Mouse (Mus musculus) cerebellum, adult 11-12 months (tissue): ENCODE results near the gene Npepps.
"Not testable (repeated sequence)": the region's sequence is repeated elsewhere in the genome, so short reads cannot be mapped to it uniquely, and the experiment has no call there.

Experiments
- DNase-seq: peaks from one replicate; pipeline ENCODE4 v3.0.0; 2022

The Npepps gene

DNA sequence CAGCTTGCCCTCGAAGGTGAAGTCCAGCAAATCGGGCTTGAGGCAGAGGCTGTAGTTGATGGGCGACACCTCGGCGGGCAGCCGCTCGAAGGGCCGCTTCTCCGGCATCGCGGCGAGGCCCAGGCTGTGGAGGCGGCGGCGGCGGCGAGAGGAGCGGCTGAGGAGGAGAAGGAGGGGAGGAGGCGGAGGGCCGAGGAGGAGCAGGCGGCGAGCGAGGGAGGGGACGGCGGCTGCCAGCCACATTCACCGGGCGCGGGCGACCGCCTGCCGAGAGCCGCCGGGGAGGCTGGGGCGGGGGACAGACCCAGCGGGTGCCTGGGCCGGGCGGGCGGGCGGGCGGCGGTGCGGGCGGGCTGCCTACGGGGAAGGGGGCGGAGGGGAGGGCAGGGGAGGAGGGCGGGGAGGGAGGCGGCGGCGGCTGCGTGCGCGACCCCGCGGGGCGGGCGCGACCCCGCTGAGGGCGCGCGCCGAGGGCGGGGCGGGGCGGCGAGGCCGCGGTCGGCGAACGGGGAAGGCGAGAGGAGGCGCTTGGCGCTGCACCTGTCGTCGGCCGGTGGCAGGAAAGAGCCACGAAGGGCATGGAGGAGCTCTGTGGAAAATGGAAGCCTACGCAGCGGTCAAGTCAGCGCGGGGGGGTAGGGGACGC lies at the start of gene Npepps:
Npepps (minus strand) TSS at position 423 of the 646 bp plus-strand sequence.
- DNase-seq, result peak; percentile 87

DNA sequence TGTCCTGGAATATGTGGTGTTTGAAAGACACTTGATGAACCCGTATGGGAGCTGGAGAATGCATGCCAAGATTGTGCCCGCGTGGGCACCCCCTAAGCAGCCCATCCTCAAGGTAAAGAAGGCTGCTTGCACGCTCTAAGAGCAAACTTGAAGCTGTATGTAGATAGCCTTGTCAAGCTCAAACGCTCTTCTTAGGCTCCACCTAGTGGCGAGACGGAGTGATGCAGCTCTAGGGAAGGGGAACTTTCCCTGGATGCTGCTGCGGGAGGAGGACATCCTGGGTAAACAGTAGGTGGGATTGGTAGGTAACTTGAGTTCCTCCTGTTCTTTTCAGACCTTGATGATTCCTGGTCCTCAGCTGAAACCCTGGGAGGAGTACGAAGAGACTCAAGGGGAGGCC lies 47.7 kb upstream of the Npepps start:
- no peak for DNase-seq

DNA sequence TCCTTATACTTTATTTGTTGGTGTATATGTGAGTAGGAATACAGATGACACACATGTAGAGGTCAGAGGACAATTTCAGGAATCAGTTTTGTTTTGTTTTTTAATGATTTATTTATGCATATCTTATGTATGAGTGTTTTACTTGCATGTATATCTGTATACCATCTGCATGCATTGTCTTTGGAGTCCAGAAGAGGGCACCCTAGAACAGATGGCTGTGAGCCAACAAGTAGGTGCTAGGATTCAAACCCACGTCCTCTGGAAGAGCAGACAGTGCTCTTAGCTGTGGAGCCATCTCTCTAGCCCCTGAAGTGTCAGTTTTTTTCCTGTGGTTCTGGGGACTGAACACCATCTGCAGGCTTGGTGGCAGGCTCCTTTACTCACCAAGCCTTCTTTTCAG lies 44.8 kb upstream of the Npepps start:
- DNase-seq, result no peak

DNA sequence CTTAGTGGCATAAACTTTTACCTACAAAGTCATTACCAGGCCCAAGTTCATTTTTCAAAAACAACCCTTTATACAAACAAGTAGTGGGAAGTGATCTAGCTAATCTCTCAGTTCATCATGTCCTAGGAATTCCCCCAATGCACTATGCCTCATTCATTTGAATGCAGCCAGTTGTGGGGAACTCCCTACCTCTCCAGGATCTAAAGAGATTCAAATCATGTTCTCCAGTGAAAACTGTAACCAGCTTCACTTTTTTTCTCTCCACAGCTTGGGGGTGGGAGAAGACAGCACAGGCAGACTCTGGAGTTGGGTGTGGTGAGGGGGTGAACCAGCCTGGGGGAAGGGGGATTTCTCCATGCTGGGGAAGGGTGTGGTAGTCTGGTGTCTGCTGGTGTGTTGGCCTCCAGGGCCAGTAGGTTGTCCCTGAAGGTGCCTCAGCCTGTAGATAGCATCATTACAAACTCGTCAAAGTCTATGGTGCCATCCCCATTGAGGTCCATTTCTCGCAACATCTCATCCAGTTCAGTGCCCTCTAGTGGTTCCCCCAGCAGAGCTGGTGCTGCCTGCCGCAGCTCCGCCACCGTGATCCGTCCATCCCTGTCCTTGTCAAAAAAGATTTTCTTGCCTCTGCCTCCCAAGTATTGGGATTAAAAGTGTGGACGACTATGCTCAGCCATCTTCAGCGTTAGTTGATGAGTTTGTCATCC lies 41.6 kb upstream of the Npepps start:
- DNase-seq, result not testable (repeated sequence)

DNA sequence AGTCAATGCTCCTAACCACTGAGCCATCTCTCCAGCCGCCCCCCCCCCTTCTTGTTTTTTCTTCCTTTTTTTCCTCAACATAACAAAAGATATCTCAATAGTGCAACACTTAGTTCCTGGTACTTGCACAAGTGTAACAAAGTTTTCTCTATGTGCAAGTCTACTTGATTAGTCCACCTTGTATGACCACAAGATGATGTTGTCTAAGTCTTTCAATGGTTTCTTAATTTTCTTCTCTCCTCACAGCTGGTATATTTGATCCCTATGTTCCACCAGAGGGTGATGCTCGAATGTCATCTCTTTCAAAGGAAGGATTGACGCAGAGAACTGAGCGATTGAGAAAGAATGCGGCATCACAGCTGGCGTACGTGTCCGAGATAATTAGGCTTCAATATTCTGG lies 40.8 kb upstream of the Npepps start:
- DNase-seq, result no peak

DNA sequence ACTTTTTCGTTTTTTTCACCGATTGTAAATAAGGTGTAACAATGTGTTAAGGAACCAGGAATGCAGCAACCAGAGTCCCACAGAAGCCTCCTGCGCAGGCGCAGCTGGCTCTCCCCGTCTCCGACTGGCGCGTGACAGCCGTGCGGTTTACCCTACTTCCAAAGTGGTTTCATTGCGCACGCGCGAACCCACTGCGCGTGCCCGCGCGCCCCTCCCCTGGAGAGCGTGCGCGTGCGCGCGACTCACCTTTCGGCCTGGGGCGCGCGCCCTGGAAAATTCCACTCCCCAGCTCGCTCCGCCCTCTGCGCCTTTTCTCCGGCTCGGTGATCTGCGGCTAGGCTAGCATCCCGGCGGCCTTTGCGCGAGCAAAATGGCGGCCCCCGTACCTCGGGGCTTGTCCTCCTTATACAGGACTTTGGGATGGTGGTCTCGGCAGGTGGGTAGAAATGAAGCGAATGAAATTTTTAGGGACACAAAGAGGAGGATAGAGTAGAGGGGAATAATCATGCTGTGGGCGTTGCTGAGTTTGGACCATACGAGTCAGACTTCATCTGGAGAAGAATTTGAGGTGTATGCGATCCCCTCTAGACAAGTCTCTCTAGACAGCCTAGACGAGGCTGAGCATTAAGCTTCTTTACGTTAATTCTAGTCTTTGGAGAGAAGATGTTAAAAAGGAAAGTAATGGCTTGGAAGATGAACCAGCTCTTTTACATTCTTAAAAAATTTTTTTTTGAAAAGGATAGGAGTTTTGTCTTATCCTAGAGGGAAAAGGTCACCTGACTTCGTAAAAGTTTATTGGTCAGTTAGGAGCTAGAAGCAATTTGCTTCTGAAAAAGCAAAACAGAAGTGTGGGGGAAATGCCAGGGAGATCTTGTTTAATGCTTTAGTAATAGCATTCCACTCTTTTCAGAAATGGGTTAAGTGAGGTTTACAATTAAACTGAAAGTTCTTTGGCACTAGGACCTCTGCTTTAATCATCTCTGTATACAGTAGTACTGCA lies 35.4 kb upstream of the Npepps start, which contains the start of gene Mrpl45:
Mrpl45 (plus strand) TSS at position 213 of the 1,000 bp plus-strand sequence.
- peak; percentile 99 for DNase-seq

DNA sequence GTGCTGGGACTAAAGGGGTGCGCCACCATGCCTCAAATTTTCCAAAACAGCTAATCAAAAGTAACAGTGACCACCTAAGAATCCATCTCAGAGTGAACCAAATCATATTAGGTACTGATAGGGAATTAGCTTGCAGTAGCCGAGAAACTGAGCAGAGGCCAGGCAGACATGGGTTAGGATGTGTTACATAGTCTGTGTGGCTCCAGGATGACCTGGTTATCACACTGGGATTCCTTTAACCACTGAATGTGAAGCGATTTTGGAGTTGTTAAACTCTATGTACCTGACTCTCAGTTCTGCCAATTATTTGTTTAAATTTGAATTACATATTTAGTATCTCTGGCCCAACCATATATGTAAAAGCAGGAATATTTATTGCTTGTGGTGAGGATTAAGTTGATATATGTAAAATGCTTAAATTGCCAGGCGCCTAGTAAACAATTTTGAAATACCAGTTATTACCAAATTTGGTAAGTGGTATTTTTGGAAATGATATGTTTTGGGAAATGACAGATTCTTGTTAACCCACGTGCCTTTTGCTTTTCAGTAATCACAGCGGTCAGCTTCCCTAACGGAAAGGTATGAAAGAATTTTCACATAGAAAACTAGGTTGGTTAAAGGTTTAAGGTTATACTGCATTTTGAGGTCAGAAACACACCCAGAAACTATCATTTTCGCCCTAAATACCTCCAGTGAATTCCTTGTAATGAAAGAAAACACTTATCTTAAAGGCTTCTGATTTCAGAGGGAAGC lies 34.5 kb upstream of the Npepps start:
- no peak for DNase-seq

DNA sequence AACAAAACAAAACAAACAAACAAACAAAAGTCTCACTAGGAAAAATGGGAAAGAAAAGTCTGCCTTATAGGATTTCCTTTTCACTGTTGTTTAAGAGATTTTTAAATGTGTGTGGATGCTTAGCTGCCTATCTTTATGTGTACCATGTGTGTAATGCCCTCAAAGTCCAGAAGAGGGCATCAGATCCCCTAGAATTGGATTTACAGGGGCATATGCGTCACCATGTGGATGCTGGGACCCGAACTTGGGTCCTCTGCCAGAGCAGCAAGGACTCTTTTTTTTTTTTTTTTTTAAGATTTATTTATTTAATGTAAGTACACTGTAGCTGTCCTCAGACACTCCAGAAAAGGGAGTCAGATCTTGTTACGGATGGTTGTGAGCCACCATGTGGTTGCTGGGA lies 33.7 kb upstream of the Npepps start:
- DNase-seq, result peak; percentile 41

DNA sequence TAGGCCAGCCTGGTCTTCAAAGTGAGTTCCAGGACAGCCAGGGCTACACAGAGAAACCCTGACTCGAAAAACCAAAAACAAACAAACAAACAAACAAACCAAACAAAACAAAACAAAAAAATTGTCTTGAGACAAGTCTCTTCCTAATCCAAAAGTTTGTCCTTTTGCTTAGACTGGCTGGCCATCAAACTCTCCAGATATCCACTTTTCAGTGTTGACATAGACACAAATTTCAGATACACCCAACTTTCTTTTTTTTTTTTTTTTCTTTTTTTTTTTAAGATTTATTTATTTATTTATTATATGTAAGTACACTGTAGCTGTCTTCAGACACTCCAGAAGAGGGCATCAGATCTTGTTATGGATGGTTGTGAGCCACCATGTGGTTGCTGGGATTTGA lies 32.4 kb upstream of the Npepps start:
- not testable (repeated sequence) for DNase-seq

DNA sequence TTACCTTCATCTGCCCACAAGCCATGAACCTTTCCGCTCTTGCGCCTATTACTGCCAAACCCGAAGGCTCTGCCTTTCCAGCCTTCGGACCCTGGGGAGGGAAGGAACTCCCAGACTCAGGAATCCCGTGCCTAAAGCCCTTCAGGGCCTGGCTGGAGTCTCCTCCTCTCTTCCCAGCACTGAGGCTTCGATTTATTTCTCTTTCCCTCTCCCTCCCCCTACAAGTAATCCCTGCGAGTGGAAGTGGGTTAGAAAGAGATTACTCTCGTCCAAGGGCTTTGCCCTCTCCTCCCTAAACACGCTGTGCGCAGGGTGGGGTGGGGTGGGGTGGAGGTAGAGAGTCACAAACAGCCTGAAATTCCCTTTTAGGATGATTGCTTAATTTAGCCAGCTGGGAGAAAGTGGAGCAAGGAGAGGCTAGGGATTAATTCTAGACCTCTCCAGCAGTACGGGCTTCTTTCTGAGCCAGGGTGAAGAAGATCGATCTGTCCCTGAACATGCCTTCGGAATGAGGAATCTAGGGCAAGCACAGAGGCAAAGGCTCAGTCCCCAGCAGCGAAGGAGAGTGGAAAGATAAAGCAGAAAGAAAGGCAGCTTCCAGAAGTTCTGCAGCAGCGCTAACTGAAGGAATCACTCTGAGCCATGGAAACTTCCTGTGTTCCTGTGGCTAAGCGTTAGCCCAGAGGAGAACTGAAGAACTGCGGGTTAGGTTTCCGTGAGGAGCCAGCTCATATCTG lies 30.6 kb upstream of the Npepps start:
- no peak for DNase-seq

DNA sequence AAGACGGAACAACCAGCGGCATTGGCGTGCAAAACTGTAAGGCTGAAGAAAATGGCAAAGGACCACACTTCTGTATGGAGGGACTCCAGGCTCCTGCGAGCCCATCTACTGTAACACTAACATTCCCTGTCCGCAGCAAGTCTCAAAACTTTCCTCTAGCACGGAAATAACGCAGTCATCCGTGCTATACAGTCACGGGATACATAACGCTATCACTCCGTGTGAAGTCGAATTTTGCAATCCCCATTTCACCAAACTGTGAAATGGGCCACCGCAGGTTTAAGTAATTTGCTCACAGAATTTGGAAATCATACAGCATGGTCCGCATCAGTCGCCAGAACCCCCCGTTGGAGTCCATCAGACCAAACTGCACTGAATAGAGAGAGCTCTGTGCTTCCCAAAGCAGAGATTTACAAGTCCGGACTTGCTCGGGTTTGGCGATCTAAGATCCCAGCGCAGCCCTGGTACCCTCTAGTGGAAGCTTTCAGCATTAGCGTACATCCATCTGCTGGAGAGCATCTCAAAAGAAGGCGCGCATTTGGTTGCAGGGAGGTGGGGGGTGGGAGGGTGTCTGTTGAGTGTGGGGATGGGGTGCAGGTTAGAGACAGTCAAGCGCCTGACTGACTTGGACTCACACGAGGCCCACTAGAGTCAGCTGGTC lies 29.6 kb upstream of the Npepps start:
- DNase-seq, result peak; percentile 81

DNA sequence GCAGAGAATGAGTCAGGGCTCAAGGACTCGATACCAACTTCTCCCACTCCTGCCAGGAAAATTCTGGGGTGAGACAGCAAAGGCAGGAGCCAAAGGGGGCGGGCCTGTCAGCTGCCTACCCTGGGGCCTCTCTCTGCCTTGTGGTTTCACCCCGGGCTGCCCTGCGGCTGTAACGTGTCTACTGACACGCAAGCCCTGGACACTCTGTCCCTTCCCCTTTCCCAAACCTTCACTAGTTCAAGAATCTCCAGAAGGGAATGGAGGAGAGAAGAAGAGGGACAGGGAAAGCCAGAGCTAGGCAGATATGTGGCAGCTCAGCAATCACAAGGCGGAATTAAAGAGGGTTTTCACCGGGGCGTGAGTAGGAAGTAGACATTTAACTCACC lies 29.0 kb upstream of the Npepps start:
- DNase-seq, result peak; percentile 56

DNA sequence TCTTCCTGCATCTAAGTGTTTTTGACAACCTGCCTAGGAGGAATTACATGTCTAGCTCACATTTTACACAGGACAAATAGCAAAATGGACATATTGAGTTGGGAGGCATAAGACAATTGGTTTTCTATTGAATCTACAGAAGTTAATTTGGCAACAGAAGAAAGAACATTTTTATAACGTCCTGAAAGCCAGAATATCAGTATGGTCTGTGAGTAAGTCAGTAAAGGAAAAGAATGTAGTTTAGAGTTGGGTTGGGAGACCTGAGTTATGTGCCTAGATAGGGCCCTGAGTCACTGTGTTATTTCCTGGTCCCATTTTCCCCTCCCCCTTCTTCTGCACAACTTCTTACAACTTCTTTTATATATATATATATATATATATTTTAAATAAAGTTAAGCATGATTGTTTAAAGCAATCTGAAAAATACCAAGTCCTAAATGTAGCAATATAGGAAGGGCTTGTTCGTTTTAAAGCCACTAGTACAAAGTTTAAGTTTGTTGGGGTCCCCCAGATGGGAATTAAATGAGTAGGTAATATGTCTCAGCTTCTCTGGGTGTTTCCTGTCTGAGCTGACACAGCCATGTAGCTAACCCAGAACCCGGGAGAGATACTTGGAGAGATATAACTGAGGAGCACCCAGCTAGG lies 28.5 kb upstream of the Npepps start:
- no peak for DNase-seq

DNA sequence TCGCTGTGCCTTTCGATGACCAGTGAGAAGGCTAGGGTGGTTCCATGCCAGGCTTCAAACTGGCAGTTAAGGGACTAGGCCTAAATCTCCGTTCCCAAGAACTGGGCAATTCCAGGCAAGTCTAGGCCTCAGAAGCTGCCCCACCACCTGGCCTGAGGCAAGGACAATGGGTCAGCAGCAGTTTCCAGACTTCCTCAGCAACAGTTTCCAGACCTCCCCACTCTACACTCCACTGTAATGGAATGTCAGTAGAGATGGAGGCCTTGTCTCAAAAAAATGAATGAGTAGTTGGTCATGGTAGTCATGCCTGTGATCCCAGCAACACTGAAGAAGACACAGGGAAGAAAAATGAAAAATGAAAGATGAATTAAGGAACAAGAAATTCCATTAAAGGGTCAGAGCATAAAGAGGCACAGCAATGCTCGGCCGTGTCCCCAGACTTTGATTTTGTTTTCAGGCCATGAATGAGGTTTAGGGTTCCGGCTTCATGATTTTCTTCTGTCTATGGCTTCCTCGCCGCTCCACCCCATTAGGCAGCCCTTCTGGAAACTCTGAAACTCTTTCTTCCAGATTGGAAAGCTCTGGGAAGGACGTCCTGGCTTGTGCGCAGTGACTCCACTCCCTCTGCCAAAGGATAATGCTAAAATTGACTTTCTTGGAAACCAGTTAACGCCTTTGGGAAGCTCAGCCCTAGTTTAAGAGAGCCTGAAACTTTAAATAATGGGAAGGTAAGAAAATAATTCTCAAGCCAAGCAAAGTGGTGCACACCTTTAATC lies 27.0 kb upstream of the Npepps start:
- no peak for DNase-seq

DNA sequence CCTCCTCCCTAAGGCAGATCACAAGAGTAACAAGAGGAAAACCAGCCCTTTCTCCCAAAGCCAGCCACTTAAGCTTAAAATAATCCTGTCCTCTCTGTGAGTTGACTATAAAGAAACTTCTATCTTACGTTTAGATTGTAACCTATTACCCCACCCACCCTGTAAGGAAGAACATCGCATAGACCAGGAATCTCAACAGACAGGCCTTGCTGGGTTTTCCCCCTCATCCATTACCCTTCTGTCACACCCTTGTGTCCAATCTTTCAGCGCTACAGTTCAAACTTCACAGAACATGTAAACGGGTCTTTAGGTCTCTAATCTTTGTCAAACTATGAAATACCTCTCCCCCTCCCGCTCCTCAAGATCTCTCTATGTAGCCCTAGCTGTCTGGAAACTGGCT lies 24.2 kb upstream of the Npepps start:
- DNase-seq, result no peak

DNA sequence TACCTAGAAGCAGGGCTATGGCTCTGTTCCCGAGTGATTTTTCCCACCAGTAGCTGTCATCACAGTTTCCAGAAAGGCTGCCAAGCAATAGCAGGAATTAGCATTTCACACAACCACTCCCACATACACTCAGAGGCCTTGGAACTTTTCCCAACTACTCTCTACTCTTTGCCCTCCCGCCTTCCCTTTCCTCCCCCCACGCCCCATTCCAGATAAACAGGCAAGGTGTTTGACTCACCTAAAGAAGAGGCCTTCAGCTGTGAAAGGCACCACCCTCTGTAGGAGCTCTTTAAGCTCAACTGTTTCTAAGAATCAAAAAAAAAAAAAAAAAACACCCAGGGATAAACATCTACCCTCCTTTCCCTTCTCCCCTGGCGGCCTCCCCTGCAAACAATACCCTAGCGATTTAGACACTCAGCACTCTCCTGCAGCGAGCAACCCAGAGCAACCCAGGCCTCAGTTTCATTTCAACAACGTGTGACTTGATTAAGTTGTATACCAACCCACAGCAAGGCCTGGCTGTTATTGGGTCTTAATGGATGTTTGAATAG lies 21.9 kb upstream of the Npepps start:
- DNase-seq, result no peak

DNA sequence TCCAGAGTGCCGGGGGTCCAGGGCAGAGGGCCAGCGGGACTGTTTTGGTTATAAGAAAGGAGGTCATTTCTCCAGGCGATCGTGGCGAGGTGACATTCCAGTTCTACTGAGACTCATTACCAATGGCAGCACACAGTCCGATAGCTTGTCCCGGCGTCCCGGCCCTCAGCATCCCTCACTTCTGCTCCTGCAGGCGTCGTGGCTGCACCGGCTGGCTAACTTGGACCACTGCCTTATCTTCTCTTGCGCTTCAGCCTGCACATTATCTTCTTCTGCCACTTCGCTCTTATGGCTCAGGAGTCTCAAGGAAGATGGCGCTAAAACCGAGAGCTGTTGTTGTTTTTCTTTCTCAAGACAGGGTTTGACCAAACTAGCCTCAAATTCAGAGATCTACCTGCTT lies 21.0 kb upstream of the Npepps start:
- no peak for DNase-seq

DNA sequence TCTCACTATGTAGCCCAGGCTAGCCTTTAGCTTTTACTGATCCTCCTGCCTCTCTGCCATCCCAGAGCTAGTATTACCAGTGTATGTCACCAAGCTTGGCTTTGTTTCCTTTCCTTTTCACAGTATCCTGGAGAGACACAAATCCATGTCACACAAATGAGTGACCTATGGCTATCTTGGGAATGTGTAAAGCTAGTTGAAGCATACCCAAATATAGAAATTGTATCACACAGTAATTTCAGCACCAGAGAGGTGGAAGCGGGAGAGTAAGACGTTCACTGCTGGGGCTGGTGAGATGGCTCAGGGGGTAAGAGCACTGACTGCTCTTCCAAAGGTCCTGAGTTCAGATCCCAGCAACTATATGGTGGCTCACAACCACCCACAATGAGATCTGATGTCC lies 19.5 kb upstream of the Npepps start:
- DNase-seq, result no peak

DNA sequence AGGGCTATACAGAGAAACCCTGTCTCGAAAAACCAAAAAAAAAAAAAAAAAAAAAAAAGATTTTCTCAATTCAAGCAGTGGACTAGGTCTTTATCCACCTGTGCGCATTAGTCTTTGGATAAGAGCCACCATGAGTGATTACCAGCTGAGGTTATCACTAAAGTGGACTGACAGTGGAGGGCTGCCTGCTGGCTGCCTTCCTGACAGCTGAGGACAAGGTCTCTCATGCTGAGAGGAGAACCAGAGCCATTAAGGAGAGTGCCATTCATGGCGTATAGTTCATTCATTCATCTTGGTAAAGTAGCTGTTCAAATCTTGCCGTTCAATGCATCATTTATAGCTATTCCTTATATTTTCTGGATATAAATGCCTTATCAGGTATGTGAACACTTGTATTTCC lies 16.1 kb upstream of the Npepps start:
- no peak for DNase-seq

DNA sequence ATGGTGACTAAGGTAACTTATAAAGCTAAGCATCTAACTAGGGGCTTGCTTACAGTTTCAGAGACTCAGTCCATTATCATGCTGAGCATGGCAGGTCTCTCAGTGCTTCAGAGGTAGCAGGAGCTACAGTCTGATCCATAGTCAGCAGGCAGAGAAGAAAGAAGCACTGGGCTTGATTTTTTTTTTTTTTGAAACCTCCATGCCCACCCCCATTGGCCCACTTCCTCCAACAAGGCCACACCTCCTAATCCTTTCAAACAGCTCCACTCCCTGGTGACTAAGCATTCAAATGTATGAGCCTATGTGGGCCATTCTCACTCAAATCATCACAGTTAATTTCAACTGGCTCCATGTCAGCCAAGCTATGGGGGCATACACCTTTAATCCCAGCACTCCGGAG lies 12.3 kb upstream of the Npepps start:
- DNase-seq, result no peak
